Mouse (Mus musculus): ENCODE results near the gene Gm9970. TPM values are rescaled to one million over a fixed set of nuclear protein-coding genes. Genes with fewer than 3 reads are reported as not detected.

Gm9970 gene
- 0.45 and 0.69 TPM in 2 replicates for polyA plus RNA-seq (2015; fragmentation: Nextera tagmentation; extraction: Ambion mirVana)

GRCm38 (mm10) chr5:31240637-31241521, at the start of gene Gm9970, which contains the start of gene Nrbp1:
TSS of gene Gm9970 (minus strand) at chr5:31241232.
TSS of gene Nrbp1 (plus strand) at chr5:31240864.
- H3K36me3 ChIP-seq (replicated peaks), result peaks cover 17% of the 10 kb centered on the region
- no peaks in the 10 kb centered on the region for H3K9me3 ChIP-seq
- peak; percentile 99 for ATAC-seq (replicated peaks)
- H3K27me3 ChIP-seq (replicated peaks), result no peaks in the 10 kb centered on the region
- under 1% methylated on average over 83 of the region's 103 CpGs for WGBS
- peak within 1 kb of the TSS; percentile 91 for H3K4me3 ChIP-seq
- peak within 1 kb of the TSS; percentile 97 for H3K27ac ChIP-seq
- H3K4me2 ChIP-seq, result peak within 1 kb of the TSS; percentile 74
- H3K9ac ChIP-seq, result peak within 1 kb of the TSS; percentile 89
- H3K4me1 ChIP-seq, result peaks cover 8% of the 10 kb centered on the region

- H3K36me3 ChIP-seq (replicated peaks), result peaks cover 22% of the 10 kb centered on the region
- H3K4me1 ChIP-seq, result peaks cover 33% of the 10 kb centered on the region
- no peaks in the 10 kb centered on the region for H3K27me3 ChIP-seq (replicated peaks)
- H3K9me3 ChIP-seq, result no peaks in the 10 kb centered on the region
- peak overlapping the region; percentile 73 for H3K4me2 ChIP-seq
- peak overlapping the region; percentile 46 for H3K4me3 ChIP-seq
- H3K9ac ChIP-seq, result no peak overlapping the region
- no peak for ATAC-seq (replicated peaks)
- H3K27ac ChIP-seq, result no peak overlapping the region
- WGBS, result 82% methylated on average over 3 of the region's 3 CpGs
These were observed 48.7 kb upstream of the Gm9970 start for GRCm38 (mm10) chr5:31289626-31290230.

GRCm38 (mm10) chr5:31288655-31289054, 47.6 kb upstream of the Gm9970 start:
- H3K36me3 ChIP-seq (replicated peaks), result peaks cover 32% of the 10 kb centered on the region
- H3K4me3 ChIP-seq, result no peak overlapping the region
- 84% methylated on average over 3 of the region's 3 CpGs for WGBS
- no peak for ATAC-seq (replicated peaks)
- no peak overlapping the region for H3K9ac ChIP-seq
- H3K9me3 ChIP-seq, result no peaks in the 10 kb centered on the region
- H3K4me1 ChIP-seq, result peaks cover 23% of the 10 kb centered on the region
- H3K27ac ChIP-seq, result no peak overlapping the region
- no peak overlapping the region for H3K4me2 ChIP-seq
- H3K27me3 ChIP-seq (replicated peaks), result no peaks in the 10 kb centered on the region

- no peaks in the 10 kb centered on the region for H3K27me3 ChIP-seq (replicated peaks)
- ATAC-seq (replicated peaks), result no peak
- WGBS, result 81% methylated on average over 4 of the region's 4 CpGs
These were observed 47.2 kb upstream of the Gm9970 start for GRCm38 (mm10) chr5:31288225-31288624.

GRCm38 (mm10) chr5:31279245-31279988, 38.4 kb upstream of the Gm9970 start:
- Histone ChIP-seq H3K36me3 (replicated peaks) (peaks cover 49% of the 10 kb centered on the region), H3K4me3 (no peak overlapping the region), H3K4me2 (no peak overlapping the region), H3K9ac (no peak overlapping the region), H3K27me3 (replicated peaks) (no peaks in the 10 kb centered on the region), H3K9me3 (no peaks in the 10 kb centered on the region), H3K4me1 (no peaks in the 10 kb centered on the region), H3K27ac (no peak overlapping the region)
- ATAC-seq (replicated peaks), result no peak
- 89% methylated on average over 20 of the region's 20 CpGs for WGBS

More at GRCm38 (mm10) chr5:31288225-31288624, 47.2 kb upstream of the Gm9970 start:
- Histone ChIP-seq H3K27ac (no peak overlapping the region), H3K9ac (no peak overlapping the region), H3K4me2 (no peak overlapping the region), H3K36me3 (replicated peaks) (peaks cover 36% of the 10 kb centered on the region), H3K4me1 (peaks cover 18% of the 10 kb centered on the region), H3K4me3 (no peak overlapping the region), H3K9me3 (no peaks in the 10 kb centered on the region)

- 90% methylated on average over 6 of the region's 6 CpGs for WGBS
- no peak overlapping the region for H3K27ac ChIP-seq
- H3K27me3 ChIP-seq (replicated peaks), result no peaks in the 10 kb centered on the region
- no peaks in the 10 kb centered on the region for H3K9me3 ChIP-seq
- H3K36me3 ChIP-seq (replicated peaks), result peaks cover 47% of the 10 kb centered on the region
- ATAC-seq (replicated peaks), result no peak
- H3K4me2 ChIP-seq, result no peak overlapping the region
- no peak overlapping the region for H3K4me3 ChIP-seq
- H3K9ac ChIP-seq, result no peak overlapping the region
- H3K4me1 ChIP-seq, result no peaks in the 10 kb centered on the region
These were observed 32.0 kb upstream of the Gm9970 start for GRCm38 (mm10) chr5:31273018-31273417.

GRCm38 (mm10) chr5:31267686-31268085, 26.7 kb upstream of the Gm9970 start:
- 55% methylated on average over 6 of the region's 6 CpGs for whole genome bisulfite sequencing
- no peak for ATAC-seq (replicated peaks)
- Histone ChIP-seq H3K4me3 (no peak overlapping the region), H3K36me3 (replicated peaks) (peaks cover 36% of the 10 kb centered on the region), H3K9me3 (no peaks in the 10 kb centered on the region), H3K4me1 (no peaks in the 10 kb centered on the region), H3K9ac (no peak overlapping the region), H3K4me2 (no peak overlapping the region), H3K27me3 (replicated peaks) (no peaks in the 10 kb centered on the region), H3K27ac (no peak overlapping the region)

- no peaks in the 10 kb centered on the region for H3K27me3 ChIP-seq (replicated peaks)
- 91% methylated on average over 7 of the region's 7 CpGs for WGBS
These were observed 25.1 kb upstream of the Gm9970 start for GRCm38 (mm10) chr5:31266101-31266500.

GRCm38 (mm10) chr5:31257616-31258015, 16.6 kb upstream of the Gm9970 start:
- no peaks in the 10 kb centered on the region for H3K9me3 ChIP-seq
- no peaks in the 10 kb centered on the region for H3K27me3 ChIP-seq (replicated peaks)
- H3K4me3 ChIP-seq, result no peak overlapping the region
- no peak overlapping the region for H3K4me2 ChIP-seq
- no peak overlapping the region for H3K27ac ChIP-seq
- peaks cover 48% of the 10 kb centered on the region for H3K36me3 ChIP-seq (replicated peaks)
- no peak for ATAC-seq (replicated peaks)
- WGBS, result 94% methylated on average over 11 of the region's 11 CpGs
- H3K9ac ChIP-seq, result no peak overlapping the region
- no peaks in the 10 kb centered on the region for H3K4me1 ChIP-seq

More at GRCm38 (mm10) chr5:31266101-31266500, 25.1 kb upstream of the Gm9970 start:
- Histone ChIP-seq H3K36me3 (replicated peaks) (peaks cover 47% of the 10 kb centered on the region), H3K4me1 (no peaks in the 10 kb centered on the region), H3K27ac (no peak overlapping the region), H3K4me3 (no peak overlapping the region), H3K9me3 (no peaks in the 10 kb centered on the region), H3K4me2 (no peak overlapping the region), H3K9ac (no peak overlapping the region)
- no peak for ATAC-seq (replicated peaks)

GRCm38 (mm10) chr5:31255971-31256370, 14.9 kb upstream of the Gm9970 start:
- H3K36me3 ChIP-seq (replicated peaks), result peaks cover 37% of the 10 kb centered on the region
- WGBS, result 94% methylated on average over 2 of the region's 2 CpGs
- no peak overlapping the region for H3K4me2 ChIP-seq
- no peak for ATAC-seq (replicated peaks)
- peaks cover 5% of the 10 kb centered on the region; the same call in 1 of the 2 replicates for H3K4me1 ChIP-seq
- no peaks in the 10 kb centered on the region for H3K27me3 ChIP-seq (replicated peaks)
- H3K27ac ChIP-seq, result no peak overlapping the region
- H3K4me3 ChIP-seq, result no peak overlapping the region
- H3K9ac ChIP-seq, result no peak overlapping the region
- H3K9me3 ChIP-seq, result no peaks in the 10 kb centered on the region

GRCm38 (mm10) chr5:31255381-31255780, 14.3 kb upstream of the Gm9970 start:
- Histone ChIP-seq H3K4me1 (peaks cover 5% of the 10 kb centered on the region; the same call in 1 of the 2 replicates), H3K27me3 (replicated peaks) (no peaks in the 10 kb centered on the region), H3K4me3 (no peak overlapping the region), H3K36me3 (replicated peaks) (peaks cover 35% of the 10 kb centered on the region), H3K9ac (no peak overlapping the region), H3K4me2 (no peak overlapping the region), H3K9me3 (no peaks in the 10 kb centered on the region), H3K27ac (no peak overlapping the region)
- ATAC-seq (replicated peaks), result no peak
- 90% methylated on average over 2 of the region's 2 CpGs for WGBS

- H3K27me3 ChIP-seq (replicated peaks), result no peaks in the 10 kb centered on the region
- ATAC-seq (replicated peaks), result no peak
- no peaks in the 10 kb centered on the region for H3K9me3 ChIP-seq
- no peak overlapping the region for H3K4me2 ChIP-seq
- H3K36me3 ChIP-seq (replicated peaks), result peaks cover 35% of the 10 kb centered on the region
- 90% methylated on average over 8 of the region's 8 CpGs for WGBS
- peaks cover 5% of the 10 kb centered on the region; the same call in 1 of the 2 replicates for H3K4me1 ChIP-seq
- H3K9ac ChIP-seq, result no peak overlapping the region
- no peak overlapping the region for H3K27ac ChIP-seq
- no peak overlapping the region for H3K4me3 ChIP-seq
These were observed 13.9 kb upstream of the Gm9970 start for GRCm38 (mm10) chr5:31254901-31255300.
